Mouse (Mus musculus) midbrain, postnatal 0 days (tissue): ENCODE data around the gene Nodal. TPM values are rescaled to one million over a fixed set of nuclear protein-coding genes. Genes with fewer than 3 reads are reported as not detected.

Experiments
- ATAC-seq: fragments of 200-750 bp; cut with Nextera tagmentation; 2 replicates; pipeline ENCODE4 v1.8.0; 2017; ENCODE audit warnings: moderate number of reproducible peaks, mild to moderate bottlenecking, moderate TSS enrichment, moderate library complexity; ENCODE audit not compliant: low FRiP score
- DNase-seq: peaks from one replicate; pipeline ENCODE4 v3.0.0-alpha.2; 2015; ENCODE audit warnings: low spot score
- H3K27ac ChIP-seq: fragments of 300-500 bp; sonication (generic); 2 replicates; pipeline ENCODE4 v1.5.1; 2014; ENCODE audit warnings: low read depth, mild to moderate bottlenecking, low read length, mixed read lengths
- H3K27me3 ChIP-seq: fragments of 300-500 bp; sonication (generic); 2 replicates; pipeline ENCODE4 v1.6.1; 2014; ENCODE audit warnings: low read length, control low read depth, mixed read lengths; ENCODE audit not compliant: insufficient read depth
- H3K36me3 ChIP-seq: fragments of 300-500 bp; sonication (generic); 2 replicates; pipeline ENCODE4 v1.6.1; 2014; ENCODE audit warnings: low read length, control low read depth, mixed read lengths; ENCODE audit not compliant: insufficient read depth
- H3K4me1 ChIP-seq: fragments of 300-500 bp; sonication (generic); 2 replicates; pipeline ENCODE4 v1.6.1; 2014; ENCODE audit warnings: mild to moderate bottlenecking, control low read depth, antibody characterized with exemption, low read length, mixed read lengths; ENCODE audit not compliant: insufficient read depth
- H3K4me2 ChIP-seq: fragments of 300-500 bp; sonication (generic); 2 replicates; pipeline ENCODE4 v1.6.1; 2014; ENCODE audit warnings: low read depth, mild to moderate bottlenecking, low read length, mixed read lengths; ENCODE audit not compliant: poor library complexity, severe bottlenecking
- H3K4me3 ChIP-seq: fragments of 300-500 bp; sonication (generic); 2 replicates; pipeline ENCODE4 v1.5.1; 2014; ENCODE audit warnings: low read depth, mild to moderate bottlenecking, low read length, moderate library complexity
- H3K9ac ChIP-seq: fragments of 300-500 bp; sonication (generic); replicated peaks from 2 replicates; pipeline ENCODE4 v1.6.1; 2014; ENCODE audit warnings: mild to moderate bottlenecking, low read length, moderate library complexity, mixed read lengths; ENCODE audit not compliant: poor library complexity, severe bottlenecking
- H3K9me3 ChIP-seq: fragments of 300-500 bp; sonication (generic); 2 replicates; pipeline ENCODE4 v1.6.1; 2016; ENCODE audit warnings: low read length, control low read depth
- CTCF ChIP-seq: IDR thresholded peaks from 2 replicates; pipeline ENCODE4 v1.5.1; 2016; ENCODE audit warnings: antibody characterized with exemption, mild to moderate bottlenecking
- WGBS: fragments of 180-500 bp; shearing (Covaris S2); extraction: QIAGEN DNeasy Blood & Tissue Kit; methylation state at CpG from one replicate; pipeline ENCODE4 v1.1.7; 2014; 5-methylcytosine and 5-hydroxymethylcytosine counted together
- polyA plus RNA-seq: library from polyadenylated mRNA; unstranded; fragments of >200 nt; fragmentation: Nextera tagmentation; extraction: Ambion mirVana; gene quantifications from 2 replicates; pipeline ENCODE4 v1.2.1, GENCODE M21; 2015
- total RNA-seq: library from RNA; depleted of rRNA; stranded (reverse); fragments of >200 nt; gene quantifications from 2 replicates; pipeline ENCODE4 v1.2.3, GENCODE M21; 2014

Gene Nodal
- total and polyA plus RNA-seq, 2 experiments from 2014 or later, result 0.37 to 0.38 TPM

DNA sequence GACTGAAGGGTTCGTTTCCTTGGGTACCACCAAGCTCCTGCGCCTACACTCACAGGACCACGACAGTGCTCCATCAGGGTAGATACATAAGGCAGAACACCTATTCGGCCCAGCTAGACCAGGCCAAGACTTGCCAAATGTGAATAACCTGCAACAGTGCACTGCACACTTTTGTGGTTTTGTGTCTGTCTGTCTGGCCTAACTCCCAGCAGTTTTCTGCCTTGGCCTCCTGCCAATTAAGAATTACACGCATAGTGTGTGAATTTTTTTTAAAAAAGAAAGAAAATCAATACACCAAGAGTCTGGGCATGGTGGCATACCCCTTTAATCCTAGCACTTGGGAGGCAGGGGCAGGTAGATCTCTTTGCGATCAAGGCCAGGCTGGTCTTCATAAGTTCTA lies 10.2 kb downstream of the Nodal start:
- Histone ChIP-seq H3K4me3 (no peak overlapping the region), H3K9ac (no peak overlapping the region), H3K36me3 (peaks cover 20% of the 10 kb centered on the region), H3K9me3 (no peaks in the 10 kb centered on the region), H3K4me1 (peaks cover 6% of the 10 kb centered on the region; the same call in 1 of the 2 replicates), H3K27ac (no peak overlapping the region), H3K4me2 (no peak overlapping the region), H3K27me3 (no peaks in the 10 kb centered on the region)
- DNase-seq (no peak), ATAC-seq (no peak)
- no peak for TF ChIP-seq CTCF
- 87% methylated on average over 6 of the region's 6 CpGs for WGBS

DNA sequence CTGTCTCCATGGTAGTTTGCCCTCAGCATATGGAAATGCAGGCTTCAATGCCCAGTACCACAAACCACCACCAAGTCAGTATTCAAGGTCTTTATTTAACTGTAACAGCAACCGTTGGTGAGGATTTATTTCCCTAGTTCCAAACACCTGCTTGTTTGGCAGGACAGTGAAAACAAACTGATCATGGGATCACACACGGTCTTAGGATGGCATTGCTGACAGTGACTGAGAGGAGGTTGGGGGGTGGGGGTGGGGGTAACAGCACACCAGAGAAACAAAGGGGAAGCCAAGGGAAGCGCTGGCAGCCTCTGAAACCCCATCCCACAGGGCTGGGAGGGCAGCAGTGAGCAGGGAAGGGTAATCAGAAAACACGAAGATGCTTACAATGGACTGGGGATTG lies 10.6 kb downstream of the Nodal start:
- ATAC-seq (no peak), DNase-seq (no peak)
- TF ChIP-seq CTCF, result no peak
- Histone ChIP-seq H3K9me3 (no peaks in the 10 kb centered on the region), H3K27me3 (no peaks in the 10 kb centered on the region), H3K4me3 (no peak overlapping the region), H3K36me3 (peaks cover 25% of the 10 kb centered on the region), H3K4me2 (no peak overlapping the region), H3K9ac (no peak overlapping the region), H3K27ac (no peak overlapping the region), H3K4me1 (peaks cover 6% of the 10 kb centered on the region; the same call in 1 of the 2 replicates)
- 55% methylated on average over 4 of the region's 4 CpGs for WGBS

DNA sequence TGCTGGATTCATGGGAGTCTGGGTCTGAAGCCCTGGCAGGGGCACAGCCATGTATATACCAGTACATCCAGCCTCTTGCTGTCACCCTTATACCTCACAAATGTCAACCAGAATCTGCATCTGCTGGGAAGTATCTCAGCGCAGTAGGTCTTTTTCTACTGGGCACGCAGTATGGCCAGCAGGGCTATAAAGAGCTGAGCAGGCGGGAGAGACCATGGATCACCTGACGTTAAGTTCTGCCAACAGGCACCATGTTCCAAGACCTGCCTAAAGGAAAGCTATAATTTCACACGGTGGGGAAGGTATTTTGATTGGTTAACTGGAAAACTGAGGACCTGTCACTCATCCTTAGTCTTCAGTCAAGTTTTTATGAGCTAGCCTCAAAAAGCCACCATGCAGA lies 11.3 kb downstream of the Nodal start:
- no peaks in the 10 kb centered on the region for H3K9me3 ChIP-seq
- H3K27me3 ChIP-seq, result no peaks in the 10 kb centered on the region
- TF ChIP-seq CTCF, result no peak
- 91% methylated on average over 5 of the region's 5 CpGs for WGBS
- DNase-seq (no peak), ATAC-seq (no peak)
- peaks cover 6% of the 10 kb centered on the region; the same call in 1 of the 2 replicates for H3K4me1 ChIP-seq
- H3K4me2 ChIP-seq, result no peak overlapping the region
- no peak overlapping the region for H3K4me3 ChIP-seq
- H3K27ac ChIP-seq, result no peak overlapping the region
- peaks cover 29% of the 10 kb centered on the region for H3K36me3 ChIP-seq
- H3K9ac ChIP-seq, result no peak overlapping the region

DNA sequence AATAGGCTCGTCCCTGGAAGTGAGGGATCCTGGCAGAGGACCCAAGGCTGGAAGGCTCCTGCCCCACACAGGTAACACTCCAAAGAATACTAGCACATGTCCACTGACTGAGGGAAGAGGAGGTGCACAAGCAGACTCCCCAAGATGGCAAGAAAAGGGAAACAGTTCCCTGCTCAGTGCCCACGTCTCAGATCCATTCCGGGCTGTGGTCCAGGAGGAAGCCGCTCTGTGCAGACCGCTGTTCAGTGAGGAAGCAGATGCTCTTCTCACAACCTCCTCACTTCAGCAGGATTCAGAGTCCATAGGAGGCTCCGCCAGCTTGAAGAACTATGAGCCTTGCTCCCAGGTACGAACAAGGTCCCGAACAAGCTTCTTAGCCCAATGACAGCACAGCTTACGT lies 13.6 kb downstream of the Nodal start:
- Histone ChIP-seq H3K27me3 (no peaks in the 10 kb centered on the region), H3K9me3 (no peaks in the 10 kb centered on the region), H3K36me3 (peaks cover 38% of the 10 kb centered on the region), H3K9ac (no peak overlapping the region), H3K27ac (no peak overlapping the region), H3K4me3 (no peak overlapping the region), H3K4me2 (no peak overlapping the region), H3K4me1 (no peaks in the 10 kb centered on the region)
- DNase-seq (no peak), ATAC-seq (no peak)
- TF ChIP-seq CTCF, result no peak
- 90% methylated on average over 9 of the region's 9 CpGs for WGBS

DNA sequence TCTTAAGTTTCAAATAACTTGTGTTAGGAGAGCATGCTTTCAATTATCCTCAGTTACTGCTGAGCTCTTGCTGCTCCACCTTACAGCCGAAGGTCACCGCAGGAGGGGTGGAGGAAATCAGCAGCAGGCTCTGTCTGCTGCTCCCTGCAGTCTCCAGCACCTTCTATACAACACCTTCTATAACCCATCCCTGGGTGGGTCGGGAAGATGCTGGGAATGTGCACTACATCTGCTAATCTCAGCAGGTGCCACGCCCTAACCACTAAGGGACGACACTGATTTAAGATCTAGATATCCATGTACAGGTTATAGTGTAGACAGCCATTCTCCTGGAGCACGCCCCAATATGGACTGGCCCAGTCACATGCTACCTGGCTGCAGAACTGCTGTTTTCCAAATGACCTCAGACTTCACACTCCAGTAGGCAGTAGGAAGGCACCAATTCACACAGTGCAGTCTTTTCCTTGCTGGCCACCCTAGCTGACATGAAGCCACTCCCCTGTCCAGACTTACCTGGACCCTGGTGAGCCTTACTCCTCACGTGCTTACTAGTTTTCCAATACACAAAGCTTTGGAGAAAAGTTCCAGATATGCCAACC lies 22.5 kb downstream of the Nodal start:
- TF ChIP-seq CTCF, result no peak
- no peak for ATAC-seq

DNA sequence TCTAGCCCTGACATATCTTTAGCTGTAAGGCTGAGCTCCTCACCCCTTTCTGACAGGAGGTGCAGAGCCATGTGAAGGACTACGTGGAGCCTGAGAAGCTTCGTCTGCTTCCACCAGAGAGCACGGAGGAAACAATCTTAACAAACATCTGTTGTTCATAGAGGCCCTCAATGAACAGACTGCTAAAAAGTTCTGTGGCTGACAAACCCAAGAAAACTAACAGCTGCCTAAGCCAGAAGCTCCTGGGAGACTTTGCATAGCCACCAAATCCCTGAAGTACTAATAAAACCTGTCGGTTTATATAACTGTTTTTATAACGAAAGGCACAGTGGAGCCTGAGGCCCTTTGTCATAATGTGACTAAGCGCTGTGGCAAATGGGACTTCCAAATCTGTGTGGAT lies 25.7 kb downstream of the Nodal start:
- H3K9ac ChIP-seq, result no peak overlapping the region
- 46% methylated on average over 6 of the region's 6 CpGs for WGBS
- no peaks in the 10 kb centered on the region for H3K36me3 ChIP-seq
- ATAC-seq, result no peak
- no peak for TF ChIP-seq CTCF
- no peaks in the 10 kb centered on the region for H3K9me3 ChIP-seq
- H3K4me3 ChIP-seq, result no peak overlapping the region
- H3K4me1 ChIP-seq, result peaks cover 4% of the 10 kb centered on the region; the same call in 1 of the 2 replicates
- no peak for DNase-seq
- H3K4me2 ChIP-seq, result no peak overlapping the region
- H3K27ac ChIP-seq, result no peak overlapping the region
- no peaks in the 10 kb centered on the region for H3K27me3 ChIP-seq

More for the DNA sequence above, 22.5 kb downstream of the Nodal start:
- Histone ChIP-seq H3K9me3 (no peaks in the 10 kb centered on the region), H3K9ac (no peak overlapping the region), H3K4me2 (no peak overlapping the region), H3K36me3 (no peaks in the 10 kb centered on the region), H3K4me3 (no peak overlapping the region), H3K4me1 (peaks cover 4% of the 10 kb centered on the region; the same call in 1 of the 2 replicates), H3K27ac (no peak overlapping the region), H3K27me3 (no peaks in the 10 kb centered on the region)
- WGBS, result 95% methylated on average over 7 of the region's 7 CpGs
- DNase-seq, result no peak
